Mouse (Mus musculus): ENCODE measurements around the gene Cfap97d1. TPM values are rescaled to one million over a fixed set of nuclear protein-coding genes. Genes with fewer than 3 reads are reported as not detected.

Gene Cfap97d1
- total and polyA plus RNA-seq, 3 experiments, result not detected

DNA sequence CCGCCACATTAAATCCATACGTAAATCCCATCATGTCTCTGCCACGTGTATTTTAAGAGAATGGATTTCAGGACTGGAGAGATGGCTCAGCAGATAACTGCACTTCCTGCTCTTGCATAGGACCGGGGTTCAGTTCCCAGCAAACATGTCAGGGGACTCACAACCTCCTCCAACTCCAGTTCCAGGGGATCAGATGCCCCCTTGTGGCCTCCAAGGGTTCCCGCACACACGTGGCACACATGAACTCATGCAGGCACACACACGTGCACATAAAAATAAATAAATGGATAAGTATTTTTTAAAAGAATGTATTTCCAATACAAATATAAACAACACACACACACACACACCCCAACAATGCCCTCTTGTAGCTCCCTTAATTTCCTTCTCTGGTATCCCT, 7.1 kb upstream of the Cfap97d1 start:
- Histone ChIP-seq H3K27me3 (ENCODE audit: control insufficient read depth in 1 of 2, insufficient read depth in 2 of 2, low read length in 2 of 2) (no peaks in the 10 kb centered on the region), H3K4me1 (ENCODE audit: control insufficient read depth in 1 of 2, insufficient read depth in 2 of 2, low read length in 2 of 2) (no peaks in the 10 kb centered on the region), H3K27ac (ENCODE audit: control insufficient read depth, low read depth, low read length) (no peak overlapping the region), H3K4me3 (ENCODE audit: control insufficient read depth in 1 of 2, insufficient read depth in 1 of 2, low read depth in 2 of 2, low read length in 2 of 2) (no peak overlapping the region), H3K9me3 (replicated peaks; ENCODE audit: insufficient read depth, low read length) (no peaks in the 10 kb centered on the region), H3K9ac (ENCODE audit: control insufficient read depth, low read depth, low read length, poor library complexity, severe bottlenecking) (no peak overlapping the region), H3K36me3 (ENCODE audit: control insufficient read depth in 1 of 2, insufficient read depth in 2 of 2, low read length in 2 of 2) (no peaks in the 10 kb centered on the region; a peak in 1 of 4 replicates), H3K79me2 (ENCODE audit: control insufficient read depth, insufficient read depth, low read length, poor library complexity) (no peaks in the 10 kb centered on the region)
- TF ChIP-seq ETS1 (IDR thresholded peaks at IDR 0.05; ENCODE audit: low read depth, low read length) (no peak), SIN3A (IDR thresholded peaks at IDR 0.05; ENCODE audit: low read length) (no peak), CTCF (IDR thresholded peaks at IDR 0.05 in 2 of 3, conservative IDR thresholded peaks at IDR 0.05 in 1 of 3; ENCODE audit: control insufficient read depth in 1 of 3, insufficient read depth in 1 of 3, low read depth in 2 of 3, low read length in 3 of 3, poor library complexity in 1 of 3, severe bottlenecking in 1 of 3) (peak; percentile 31 to 47 (median 42)), JUND (IDR thresholded peaks at IDR 0.05; ENCODE audit: low read depth, low read length) (no peak), USF1 (IDR thresholded peaks at IDR 0.05; ENCODE audit: low read depth, low read length) (no peak)
- no peak for DNase-seq (ENCODE audit: low read depth, low spot score)

DNA sequence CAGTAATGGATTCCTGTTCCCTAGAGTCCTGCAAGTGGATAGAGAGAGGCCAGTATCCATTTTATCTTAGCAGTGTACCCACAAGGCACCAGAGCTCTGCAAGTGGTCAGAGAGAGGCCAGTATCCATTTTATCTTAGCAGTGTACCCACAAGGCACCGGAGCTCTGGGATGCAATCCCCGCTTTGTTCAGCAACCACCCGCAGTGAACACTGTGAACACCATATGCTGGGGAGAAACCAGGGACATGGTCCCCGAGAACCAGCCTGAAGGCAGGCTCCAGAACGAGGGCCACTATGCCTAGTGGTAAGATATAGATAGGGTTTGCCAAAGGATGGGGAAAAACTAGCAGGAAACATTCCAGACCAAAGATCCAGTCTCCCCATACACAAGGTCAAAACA, 4.9 kb upstream of the Cfap97d1 start:
- Histone ChIP-seq H3K36me3 (ENCODE audit: control insufficient read depth in 1 of 2, insufficient read depth in 2 of 2, low read length in 2 of 2) (peaks cover 0 to 3% of the 10 kb centered on the region in 2 experiments; a peak in 3 of 4 replicates), H3K79me2 (ENCODE audit: control insufficient read depth, insufficient read depth, low read length, poor library complexity) (no peaks in the 10 kb centered on the region; the same call in 1 of the 2 replicates), H3K4me1 (ENCODE audit: control insufficient read depth in 1 of 2, insufficient read depth in 2 of 2, low read length in 2 of 2) (peaks cover 0 to 9% of the 10 kb centered on the region in 2 experiments; a peak in 2 of 4 replicates), H3K27me3 (ENCODE audit: control insufficient read depth in 1 of 2, insufficient read depth in 2 of 2, low read length in 2 of 2) (no peaks in the 10 kb centered on the region), H3K9ac (ENCODE audit: control insufficient read depth, low read depth, low read length, poor library complexity, severe bottlenecking) (no peak overlapping the region), H3K4me3 (ENCODE audit: control insufficient read depth in 1 of 2, insufficient read depth in 1 of 2, low read depth in 2 of 2, low read length in 2 of 2) (no peak overlapping the region), H3K9me3 (replicated peaks; ENCODE audit: insufficient read depth, low read length) (no peaks in the 10 kb centered on the region), H3K27ac (ENCODE audit: control insufficient read depth, low read depth, low read length) (no peak overlapping the region)
- TF ChIP-seq BHLHE40 (IDR thresholded peaks at IDR 0.05; ENCODE audit: borderline replicate concordance, low read depth, low read length) (no peak), POLR2A (IDR thresholded peaks at IDR 0.05; ENCODE audit: control insufficient read depth in 1 of 2, insufficient read depth in 1 of 2, low read depth in 1 of 2, low read length in 2 of 2, poor library complexity in 1 of 2) (no peak), CHD2 (IDR thresholded peaks at IDR 0.05; ENCODE audit: low read length) (no peak), TBP (IDR thresholded peaks at IDR 0.05; ENCODE audit: low read depth, low read length) (no peak), MAX (IDR thresholded peaks at IDR 0.05; ENCODE audit: low read length) (no peak)
- no peak for DNase-seq (ENCODE audit: low read depth, low spot score)

DNA sequence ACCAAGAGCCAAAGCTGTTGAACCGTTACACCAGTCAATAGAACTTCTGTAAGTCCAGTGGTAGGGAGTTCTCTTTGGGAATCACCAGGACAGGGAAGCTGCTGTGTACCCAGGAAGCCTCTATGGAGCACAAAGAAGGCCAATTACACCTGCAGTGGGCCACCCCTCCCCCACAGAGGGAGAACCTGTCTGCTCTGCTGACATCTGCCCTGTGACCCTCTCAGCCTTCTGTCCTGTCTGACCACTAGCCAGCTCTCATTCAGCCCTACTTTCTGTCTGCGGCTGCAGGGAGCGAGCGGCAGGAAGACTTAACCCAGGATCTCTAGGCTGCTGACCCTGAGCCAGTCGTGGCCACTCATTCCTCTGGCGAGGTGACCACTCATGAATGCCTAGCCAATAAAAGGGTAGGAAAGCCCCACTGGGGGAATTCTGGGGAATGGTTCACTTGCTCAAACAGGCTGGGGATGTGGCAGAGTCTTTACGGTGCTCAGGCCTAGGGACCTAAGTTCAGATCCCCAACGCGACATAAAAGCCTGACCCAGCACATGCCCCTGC, 3.4 kb upstream of the Cfap97d1 start:
- Histone ChIP-seq H3K4me3 (ENCODE audit: control insufficient read depth in 1 of 2, insufficient read depth in 1 of 2, low read depth in 2 of 2, low read length in 2 of 2) (no peak overlapping the region), H3K27me3 (ENCODE audit: control insufficient read depth in 1 of 2, insufficient read depth in 2 of 2, low read length in 2 of 2) (no peaks in the 10 kb centered on the region), H3K79me2 (ENCODE audit: control insufficient read depth, insufficient read depth, low read length, poor library complexity) (peaks cover 2% of the 10 kb centered on the region), H3K27ac (ENCODE audit: control insufficient read depth, low read depth, low read length) (no peak overlapping the region), H3K9me3 (replicated peaks; ENCODE audit: insufficient read depth, low read length) (no peaks in the 10 kb centered on the region), H3K36me3 (ENCODE audit: control insufficient read depth in 1 of 2, insufficient read depth in 2 of 2, low read length in 2 of 2) (peaks cover 0 to 3% of the 10 kb centered on the region in 2 experiments; a peak in 3 of 4 replicates), H3K9ac (ENCODE audit: control insufficient read depth, low read depth, low read length, poor library complexity, severe bottlenecking) (no peak overlapping the region), H3K4me1 (ENCODE audit: control insufficient read depth in 1 of 2, insufficient read depth in 2 of 2, low read length in 2 of 2) (peaks cover 0 to 9% of the 10 kb centered on the region in 2 experiments; a peak in 2 of 4 replicates)
- no peak for DNase-seq (ENCODE audit: low read depth, low spot score)
- TF ChIP-seq ZKSCAN1 (IDR thresholded peaks at IDR 0.05; ENCODE audit: low read depth, low read length) (no peak), HCFC1 (IDR thresholded peaks at IDR 0.05; ENCODE audit: low read depth, low read length) (no peak), TCF12 (IDR thresholded peaks at IDR 0.05; ENCODE audit: low read depth, low read length) (no peak), MAX (IDR thresholded peaks at IDR 0.05; ENCODE audit: low read length) (no peak), MXI1 (IDR thresholded peaks at IDR 0.05; ENCODE audit: low read depth, low read length) (no peak), GATA1 (IDR thresholded peaks at IDR 0.05; ENCODE audit: low read depth, low read length) (no peak), RCOR1 (IDR thresholded peaks at IDR 0.05; ENCODE audit: low read depth, low read length) (no peak), MAZ (IDR thresholded peaks at IDR 0.05; ENCODE audit: low read depth, low read length) (no peak), CTCF (IDR thresholded peaks at IDR 0.05 in 2 of 3, conservative IDR thresholded peaks at IDR 0.05 in 1 of 3; ENCODE audit: control insufficient read depth in 1 of 3, insufficient read depth in 1 of 3, low read depth in 2 of 3, low read length in 3 of 3, poor library complexity in 1 of 3, severe bottlenecking in 1 of 3) (no peak), USF1 (IDR thresholded peaks at IDR 0.05; ENCODE audit: low read depth, low read length) (no peak), TBP (IDR thresholded peaks at IDR 0.05; ENCODE audit: low read depth, low read length) (no peak), MYB (IDR thresholded peaks at IDR 0.05; ENCODE audit: low read depth, low read length) (no peak), GABPA (IDR thresholded peaks at IDR 0.05; ENCODE audit: low read depth, low read length) (no peak), POLR2AphosphoS2 (IDR thresholded peaks at IDR 0.05; ENCODE audit: low read length) (no peak), TAL1 (IDR thresholded peaks at IDR 0.05; ENCODE audit: low read length) (no peak), ZC3H11A (IDR thresholded peaks at IDR 0.05; ENCODE audit: low read depth, low read length) (no peak), CHD1 (IDR thresholded peaks at IDR 0.05; ENCODE audit: low read depth, low read length) (no peak), POLR2AphosphoS5 (IDR thresholded peaks at IDR 0.05; ENCODE audit: borderline replicate concordance, low read depth, low read length) (no peak)
